Mouse (Mus musculus) forebrain, postnatal 0 days (tissue): Measurements from ENCODE around the gene Psmc3. TPM values are rescaled to one million over a fixed set of nuclear protein-coding genes. Genes with fewer than 3 reads are reported as not detected.

Source experiments
- ATAC-seq: fragments of 200-750 bp; cut with Nextera tagmentation; 2 replicates; pipeline ENCODE4 v1.8.0; 2017; ENCODE audit warnings: mild to moderate bottlenecking, moderate library complexity
- DNase-seq: peaks from one replicate; pipeline ENCODE4 v3.0.0-alpha.2; 2015
- H3K27ac ChIP-seq: fragments of 300-500 bp; sonication (generic); 2 replicates; pipeline ENCODE4 v1.5.1; 2014; ENCODE audit warnings: low read depth, mild to moderate bottlenecking, antibody characterized with exemption, low read length, moderate library complexity, mixed read lengths
- H3K27me3 ChIP-seq: fragments of 300-500 bp; sonication (generic); 2 replicates; pipeline ENCODE4 v1.6.1; 2014; ENCODE audit warnings: mild to moderate bottlenecking, low read length, mixed read lengths; ENCODE audit not compliant: insufficient read depth
- H3K36me3 ChIP-seq: fragments of 300-500 bp; sonication (generic); 2 replicates; pipeline ENCODE4 v1.6.1; 2014; ENCODE audit warnings: mild to moderate bottlenecking, moderate library complexity; ENCODE audit not compliant: insufficient read depth
- H3K4me1 ChIP-seq: fragments of 300-500 bp; sonication (generic); 2 replicates; pipeline ENCODE4 v1.6.1; 2014; ENCODE audit warnings: antibody characterized with exemption; ENCODE audit not compliant: insufficient read depth
- H3K4me2 ChIP-seq: fragments of 300-500 bp; sonication (generic); 2 replicates; pipeline ENCODE4 v1.6.1; 2014; ENCODE audit warnings: low read depth, mild to moderate bottlenecking, moderate library complexity
- H3K4me3 ChIP-seq: fragments of 300-500 bp; sonication (generic); 2 replicates; pipeline ENCODE4 v1.5.1; 2014; ENCODE audit warnings: low read depth, low read length, mixed read lengths
- H3K9ac ChIP-seq: fragments of 300-500 bp; sonication (generic); 2 replicates; pipeline ENCODE4 v1.6.1; 2014; ENCODE audit warnings: mild to moderate bottlenecking
- H3K9me3 ChIP-seq: fragments of 300-500 bp; sonication (generic); 2 replicates; pipeline ENCODE4 v1.6.1; 2016; ENCODE audit warnings: low read length
- CTCF ChIP-seq: sonication (generic); IDR thresholded peaks from 2 replicates; pipeline ENCODE4 v1.5.1; 2016; ENCODE audit warnings: antibody characterized with exemption, control low read depth, low read depth
- WGBS: fragments of 180-500 bp; shearing (Covaris S2); extraction: QIAGEN DNeasy Blood & Tissue Kit; methylation state at CpG from one replicate; pipeline ENCODE4 v1.1.7; 2014; 5-methylcytosine and 5-hydroxymethylcytosine counted together
- polyA plus RNA-seq: library from polyadenylated mRNA; unstranded; fragments of >200 nt; fragmentation: Nextera tagmentation; extraction: Ambion mirVana; gene quantifications from 2 replicates; pipeline ENCODE4 v1.2.1, GENCODE M21; 2015
- total RNA-seq: library from RNA; depleted of rRNA; stranded (reverse); fragments of >200 nt; gene quantifications from 2 replicates; pipeline ENCODE4 v1.2.3, GENCODE M21; 2014

Psmc3 gene
- total and polyA plus RNA-seq, 2 experiments from 2014 or later, result 184 to 242 TPM

DNA sequence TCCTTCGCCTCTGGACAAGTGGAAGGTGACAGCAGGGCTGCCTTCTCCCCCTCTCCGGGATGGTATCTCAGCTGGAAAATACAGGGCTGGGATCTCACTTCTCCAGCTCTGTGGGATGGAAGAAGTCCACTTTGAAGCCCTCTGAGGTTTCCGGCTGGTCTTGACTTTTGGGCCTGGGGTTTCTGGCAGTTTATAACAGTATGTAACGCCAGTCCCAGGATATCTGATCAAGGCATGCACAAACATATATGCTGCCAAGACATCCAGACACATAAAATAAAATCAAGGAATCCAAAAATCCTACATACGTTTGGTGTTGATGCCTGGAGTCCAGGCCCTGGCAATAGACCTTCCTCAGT, 25.2 kb downstream of the Psmc3 start:
- Histone ChIP-seq H3K27ac (0 out of 2 replicates have a peak overlapping the region, but pooled peaks have one; percentile 9), H3K36me3 (no peaks in the 10 kb centered on the region), H3K9ac (peak overlapping the region; percentile 63), H3K9me3 (no peaks in the 10 kb centered on the region), H3K4me3 (peak overlapping the region; percentile 49), H3K27me3 (no peaks in the 10 kb centered on the region), H3K4me2 (peak overlapping the region; percentile 91), H3K4me1 (0 out of 2 replicates have a peak, but pooled peaks cover 9% of the 10 kb centered on the region)
- no peak for TF ChIP-seq CTCF
- ATAC-seq (no peak; the same call in 1 of the 2 replicates), DNase-seq (peak; percentile 37)
- WGBS, result 30% methylated on average over 5 of the region's 5 CpGs

DNA sequence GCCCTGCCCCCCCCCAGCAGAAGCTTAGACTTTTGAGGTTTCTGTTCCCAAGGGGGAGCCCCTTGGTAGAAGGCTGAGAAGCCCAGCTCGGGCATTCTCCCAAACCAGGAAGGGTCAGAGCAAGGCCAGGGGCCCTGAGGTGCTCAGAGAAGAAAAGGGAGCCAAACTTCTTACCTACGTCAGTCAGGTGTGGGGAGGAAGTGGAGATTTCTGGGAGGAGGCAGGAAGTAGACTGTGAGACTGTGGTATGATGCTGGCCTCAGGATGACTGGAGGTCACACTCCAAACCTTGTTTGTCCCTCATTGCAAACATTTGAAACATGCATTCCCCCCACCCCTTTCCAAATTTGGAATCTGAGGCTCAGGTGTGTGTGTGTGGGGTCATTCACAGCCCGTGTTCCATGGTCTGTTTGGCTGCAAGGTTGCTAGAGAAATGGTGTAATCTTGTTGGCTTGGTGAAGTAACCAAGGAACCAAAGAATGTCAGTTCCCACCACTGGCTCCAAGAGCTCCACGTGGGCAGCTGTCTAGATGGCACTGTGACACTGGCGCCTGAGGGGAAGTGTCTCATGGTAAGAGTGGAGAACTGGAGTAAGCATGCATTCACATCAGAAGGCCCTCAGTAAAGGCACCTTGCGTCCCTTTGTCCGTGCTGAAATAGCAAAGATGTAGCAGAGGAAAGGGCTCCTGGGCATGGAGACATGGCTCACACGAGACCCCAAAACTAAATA, 27.1 kb downstream of the Psmc3 start:
- no peaks in the 10 kb centered on the region for H3K9me3 ChIP-seq
- no peak overlapping the region for H3K9ac ChIP-seq
- TF ChIP-seq CTCF, result no peak
- H3K4me3 ChIP-seq, result no peak overlapping the region
- 83% methylated on average over 8 of the region's 8 CpGs for WGBS
- H3K4me2 ChIP-seq, result no peak overlapping the region
- no peak for DNase-seq
- no peaks in the 10 kb centered on the region for H3K36me3 ChIP-seq
- H3K4me1 ChIP-seq, result 0 out of 2 replicates have a peak, but pooled peaks cover 9% of the 10 kb centered on the region
- ATAC-seq, result no peak
- no peak overlapping the region for H3K27ac ChIP-seq
- no peaks in the 10 kb centered on the region for H3K27me3 ChIP-seq

DNA sequence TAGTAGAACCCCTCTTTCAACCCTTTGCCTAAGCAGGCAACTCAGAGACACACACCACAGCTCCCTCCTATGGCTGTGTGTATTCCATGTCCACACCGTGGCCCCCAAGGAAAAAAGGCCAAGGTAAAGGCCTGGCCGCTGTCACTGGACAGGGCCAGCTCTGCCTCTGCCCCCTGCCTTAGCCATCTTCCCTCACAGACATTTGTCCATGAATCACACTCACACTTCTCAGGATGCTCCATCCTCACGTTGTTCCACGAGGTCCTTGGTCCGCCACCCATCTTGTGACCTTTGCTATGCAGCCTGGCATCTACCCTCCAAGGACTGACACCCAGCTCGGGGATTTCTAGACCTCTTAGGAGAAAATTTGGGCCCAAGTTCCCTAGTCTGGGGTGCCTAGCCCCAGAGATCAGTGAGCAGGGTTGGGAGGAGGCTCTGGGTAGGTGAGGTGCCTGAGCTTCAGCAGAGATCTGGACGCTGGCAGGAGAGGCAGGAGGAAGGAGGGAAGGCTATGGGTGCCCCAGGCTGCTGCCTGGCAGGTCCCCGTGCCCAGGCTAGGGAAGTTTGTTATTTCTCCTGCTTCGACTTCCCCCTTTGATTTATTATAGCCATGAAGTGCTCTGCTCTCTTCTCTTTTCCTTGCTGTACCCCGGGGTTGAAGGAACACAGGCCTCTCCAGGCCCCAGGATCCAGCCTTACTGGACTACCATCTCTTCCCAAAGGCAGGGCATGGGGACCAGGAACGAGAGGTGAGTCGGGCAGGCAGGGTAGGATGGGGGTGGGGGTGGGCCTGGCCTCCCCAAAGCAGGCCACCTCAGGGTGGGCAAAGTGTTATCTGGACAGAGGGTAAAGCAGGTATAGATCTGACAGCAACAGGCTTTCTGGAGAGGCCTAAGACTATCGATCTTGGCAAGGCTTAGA, 28.2 kb downstream of the Psmc3 start, which contains the start of gene Spi1:
Spi1 (plus strand) TSS at position 616 of the 921 bp plus-strand sequence.
- DNase-seq (no peak), ATAC-seq (no peak)
- no peaks in the 10 kb centered on the region for H3K36me3 ChIP-seq
- no peak for TF ChIP-seq CTCF
- H3K4me2 ChIP-seq, result no peak within 1 kb of the TSS
- H3K4me3 ChIP-seq, result no peak within 1 kb of the TSS
- H3K27me3 ChIP-seq, result no peaks in the 10 kb centered on the region
- H3K27ac ChIP-seq, result no peak within 1 kb of the TSS; the same call in 1 of the 2 replicates
- H3K9ac ChIP-seq, result no peak within 1 kb of the TSS
- 84% methylated on average over 13 of the region's 13 CpGs for WGBS
- 0 out of 2 replicates have a peak, but pooled peaks cover 9% of the 10 kb centered on the region for H3K4me1 ChIP-seq
- no peaks in the 10 kb centered on the region for H3K9me3 ChIP-seq

GRCm38 (mm10) chr2:91082844-91083243, 29.0 kb downstream of the Psmc3 start:
- Histone ChIP-seq H3K36me3 (no peaks in the 10 kb centered on the region), H3K4me1 (0 out of 2 replicates have a peak, but pooled peaks cover 8% of the 10 kb centered on the region), H3K27ac (no peak overlapping the region; the same call in 1 of the 2 replicates), H3K9ac (no peak overlapping the region), H3K27me3 (no peaks in the 10 kb centered on the region), H3K4me3 (no peak overlapping the region), H3K4me2 (no peak overlapping the region), H3K9me3 (no peaks in the 10 kb centered on the region)
- WGBS, result 81% methylated on average over 11 of the region's 11 CpGs
- no peak for DNase-seq
- ATAC-seq, result no peak
- no peak for TF ChIP-seq CTCF

DNA sequence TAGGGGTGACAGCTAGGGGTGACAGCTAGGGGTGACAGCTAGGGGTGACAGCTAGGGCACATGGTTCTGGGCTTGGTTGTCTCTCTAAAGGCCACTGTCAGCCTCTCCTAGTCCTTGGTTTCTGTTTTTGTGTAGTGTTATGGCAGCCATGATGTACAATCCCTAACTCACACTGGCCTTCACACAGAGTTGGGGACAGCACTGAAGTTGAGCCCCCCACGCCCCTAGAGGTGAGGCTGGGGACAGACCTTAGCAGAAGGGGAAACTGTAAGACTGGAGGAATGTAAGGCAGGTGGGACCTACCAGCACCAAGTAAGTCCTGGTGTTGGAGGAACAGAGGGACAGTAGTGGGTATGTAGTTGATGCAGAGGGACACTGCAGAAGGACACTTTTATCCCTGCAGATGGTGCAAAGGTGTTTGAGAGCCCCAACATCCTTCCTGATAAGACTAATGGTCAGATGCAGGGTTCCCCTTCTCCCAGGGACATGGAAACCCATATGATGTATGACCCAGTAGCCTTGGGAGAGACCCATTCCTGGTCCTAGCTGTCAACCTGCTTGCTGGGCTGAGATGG, 29.6 kb downstream of the Psmc3 start:
- no peaks in the 10 kb centered on the region for H3K27me3 ChIP-seq
- WGBS, result 56% methylated on average over 1 of the region's 1 CpGs
- H3K4me3 ChIP-seq, result no peak overlapping the region

GRCm38 (mm10) chr2:91084179-91084820, 30.5 kb downstream of the Psmc3 start:
- 78% methylated on average over 15 of the region's 15 CpGs for WGBS
- no peak for ATAC-seq
- no peak overlapping the region for H3K27ac ChIP-seq

More for the DNA sequence above, 29.6 kb downstream of the Psmc3 start:
- no peak overlapping the region for H3K9ac ChIP-seq
- TF ChIP-seq CTCF, result no peak
- no peaks in the 10 kb centered on the region for H3K9me3 ChIP-seq
- H3K27ac ChIP-seq, result no peak overlapping the region; the same call in 1 of the 2 replicates
- H3K4me2 ChIP-seq, result no peak overlapping the region
- H3K4me1 ChIP-seq, result 0 out of 2 replicates have a peak, but pooled peaks cover 4% of the 10 kb centered on the region
- no peaks in the 10 kb centered on the region for H3K36me3 ChIP-seq
- DNase-seq (no peak), ATAC-seq (no peak)

More at GRCm38 (mm10) chr2:91084179-91084820, 30.5 kb downstream of the Psmc3 start:
- no peak overlapping the region for H3K4me3 ChIP-seq
- TF ChIP-seq CTCF, result no peak
- H3K36me3 ChIP-seq, result no peaks in the 10 kb centered on the region
- no peak for DNase-seq
- no peak overlapping the region for H3K4me2 ChIP-seq
- H3K9ac ChIP-seq, result no peak overlapping the region
- H3K4me1 ChIP-seq, result no peaks in the 10 kb centered on the region
- H3K9me3 ChIP-seq, result no peaks in the 10 kb centered on the region
- H3K27me3 ChIP-seq, result no peaks in the 10 kb centered on the region
